ENCODE assay signal across 11 mouse cellular contexts in the genomic region with DNA sequence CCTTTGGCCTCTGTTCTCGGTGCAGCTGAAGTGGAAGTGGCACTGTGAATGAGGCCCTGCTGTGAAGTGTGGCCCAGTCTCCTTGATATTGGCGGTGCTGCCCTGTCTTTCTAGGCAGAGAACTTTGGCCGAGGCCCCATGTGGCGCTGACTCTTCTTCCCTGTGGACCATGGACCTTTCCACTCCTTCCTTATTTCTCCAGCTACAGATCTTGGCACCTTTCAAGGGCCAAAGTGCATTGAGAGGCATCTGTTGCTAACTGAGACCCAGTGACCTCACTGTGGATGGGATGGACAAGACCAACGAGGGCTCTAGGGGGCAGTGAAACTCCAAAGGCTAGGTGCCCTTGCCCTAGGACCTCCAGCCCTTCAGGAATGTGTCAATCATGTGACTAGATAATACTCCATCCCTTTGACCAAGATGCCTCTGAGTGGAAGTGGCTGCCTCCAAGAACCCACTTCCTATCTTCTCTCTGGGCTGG. TPM values are rescaled to one million over a fixed set of nuclear protein-coding genes. Genes with fewer than 3 reads are reported as not detected.
DNase-seq lines count a peak whose midpoint lies in the region; ATAC-seq and TF ChIP-seq lines count a peak whose summit lies in the region.
"Had no signal": no experiment of that assay in that cellular context is flagged by ENCODE, and none has a peak within 500 bp of the region (broad histone marks: within the 10 kb centered on the region; RNA-seq: fewer than 3 reads in every experiment).

No protein-coding gene starts in this region.

- 79% methylated on average over 5 of the region's 5 CpGs for WGBS in midbrain, postnatal 0 days

- no peak overlapping the region for H3K4me2 ChIP-seq in midbrain, postnatal 0 days (ENCODE audit: low read depth, low read length, poor library complexity, severe bottlenecking)
- H3K4me2 ChIP-seq: lung, embryonic 15.5 days had no signal

- H3K9me3 ChIP-seq in midbrain, postnatal 0 days (ENCODE audit: low read length), result no peaks in the 10 kb centered on the region
- H3K9me3 ChIP-seq: lung, embryonic 15.5 days had no signal

- no peaks in the 10 kb centered on the region for H3K27me3 ChIP-seq in midbrain, postnatal 0 days (ENCODE audit: insufficient read depth, low read length)
- H3K27me3 ChIP-seq: lung, embryonic 15.5 days had no signal

- no peak overlapping the region for H3K4me3 ChIP-seq in midbrain, postnatal 0 days (ENCODE audit: low read depth, low read length)
- H3K4me3 ChIP-seq: lung, embryonic 15.5 days had no signal

- DNase-seq in adrenal gland, postnatal 36 days, result peak; percentile 8 to 49
- no peak for DNase-seq in adrenal gland, adult 2 months
- DNase-seq in ZHBTc4 (ENCODE audit: low read depth, low spot score), result peak; percentile 16
- peak; percentile 75 for DNase-seq in kidney, postnatal 10 days
- DNase-seq in lung, postnatal 10 days, result peak; percentile 50
- DNase-seq in MN1 (ENCODE audit: low spot score), result no peak
- no peak for DNase-seq in midbrain, postnatal 0 days (ENCODE audit: low spot score)
- no peak for DNase-seq in urinary bladder, adult 18-20 months (ENCODE audit: low spot score in 2 of 2)
- DNase-seq: heart, adult 18-20 months had no signal

- no peak overlapping the region for H3K9ac ChIP-seq in midbrain, postnatal 0 days (replicated peaks; ENCODE audit: low read length, poor library complexity, severe bottlenecking)
- H3K9ac ChIP-seq: lung, embryonic 15.5 days had no signal

- H3K4me1 ChIP-seq in midbrain, postnatal 0 days (ENCODE audit: insufficient read depth, low read length), result no peaks in the 10 kb centered on the region

- ATAC-seq in midbrain, postnatal 0 days (ENCODE audit: low FRiP score), result no peak

- no peak for TF ChIP-seq CTCF in midbrain, postnatal 0 days (IDR thresholded peaks at IDR 0.05)

- no peak overlapping the region for H3K27ac ChIP-seq in midbrain, postnatal 0 days (ENCODE audit: low read depth, low read length)
- H3K27ac ChIP-seq: lung, embryonic 15.5 days had no signal

- H3K36me3 ChIP-seq in midbrain, postnatal 0 days (ENCODE audit: insufficient read depth, low read length), result no peaks in the 10 kb centered on the region
- H3K36me3 ChIP-seq: lung, embryonic 15.5 days had no signal

RNA-seq across cellular contexts. Expression of gene Ptdss2, which starts 1.1 kb away (rescaled TPM):
- total RNA-seq in adrenal gland, postnatal 36 days (2021), result 10 to 100 TPM; 41.8 to 42.9 TPM
- total RNA-seq in adrenal gland, adult 2 months (2021), result 10 to 100 TPM; 27.7 to 37.9 TPM
- polyA plus RNA-seq in adrenal gland, adult 2 months (2012; rRNA removed), result 38.2 and 41.7 TPM in 2 replicates
- total RNA-seq in midbrain, postnatal 0 days (2014; rRNA removed), result 19.6 and 23.4 TPM in 2 replicates
- polyA plus RNA-seq in midbrain, postnatal 0 days (2015; fragmentation: Nextera tagmentation; extraction: Ambion mirVana), result 90.9 and 91.0 TPM in 2 replicates

RNA-seq across cellular contexts. Expression of gene Ano9, which starts 3.5 kb away (rescaled TPM):
- total RNA-seq in adrenal gland, postnatal 36 days (2021), result under 1 TPM; 0.30 TPM
- under 1 TPM in 1 of 2 experiments, not detected in 1; 0.17 TPM for total RNA-seq in adrenal gland, adult 2 months (2021)
- 0.17 and 0.25 TPM in 2 replicates for polyA plus RNA-seq in adrenal gland, adult 2 months (2012; rRNA removed)
- total RNA-seq in midbrain, postnatal 0 days (2014; rRNA removed), result 0.33 and 1.1 TPM in 2 replicates
- 0.50 and 0.72 TPM in 2 replicates for polyA plus RNA-seq in midbrain, postnatal 0 days (2015; fragmentation: Nextera tagmentation; extraction: Ambion mirVana)
- total RNA-seq: heart, adult 18-20 months; left cerebral cortex, adult 18-20 months had no signal

RNA-seq across cellular contexts. Expression of gene Sigirr, which starts 20.7 kb away (rescaled TPM):
- 1 to 10 TPM; 2.4 to 4.3 TPM for total RNA-seq in adrenal gland, postnatal 36 days (2021)
- 1 to 10 TPM; 2.8 to 5.3 TPM for total RNA-seq in adrenal gland, adult 2 months (2021)
- polyA plus RNA-seq in adrenal gland, adult 2 months (2012; rRNA removed), result 6.7 and 8.7 TPM in 2 replicates
- 1.1 and 3.9 TPM in 2 replicates for total RNA-seq in midbrain, postnatal 0 days (2014; rRNA removed)
- polyA plus RNA-seq in midbrain, postnatal 0 days (2015; fragmentation: Nextera tagmentation; extraction: Ambion mirVana), result 1.8 and 2.0 TPM in 2 replicates

RNA-seq across cellular contexts. Expression of gene Pkp3, which starts 43.1 kb away (rescaled TPM):
- 1 to 10 TPM; 1.4 to 1.5 TPM for total RNA-seq in adrenal gland, postnatal 36 days (2021)
- 1 to 10 TPM in 1 of 2 experiments, under 1 TPM in 1; 0.89 to 1.5 TPM for total RNA-seq in adrenal gland, adult 2 months (2021)
- 0.68 and 1.4 TPM in 2 replicates for polyA plus RNA-seq in adrenal gland, adult 2 months (2012; rRNA removed)
- total RNA-seq in midbrain, postnatal 0 days (2014; rRNA removed), result 0.49 TPM in 1 of 2 replicates, not detected in the other
- not detected in 2 replicates for polyA plus RNA-seq in midbrain, postnatal 0 days (2015; fragmentation: Nextera tagmentation; extraction: Ambion mirVana)

RNA-seq across cellular contexts. Expression of gene Rnh1, which starts 51.6 kb away (rescaled TPM):
- 100 to 1,000 TPM; 265 to 371 TPM for total RNA-seq in adrenal gland, postnatal 36 days (2021)
- total RNA-seq in adrenal gland, adult 2 months (2021), result 100 to 1,000 TPM; 301 to 302 TPM
- polyA plus RNA-seq in adrenal gland, adult 2 months (2012; rRNA removed), result 214 and 394 TPM in 2 replicates
- 39.1 and 47.1 TPM in 2 replicates for total RNA-seq in midbrain, postnatal 0 days (2014; rRNA removed)
- 44.2 and 46.8 TPM in 2 replicates for polyA plus RNA-seq in midbrain, postnatal 0 days (2015; fragmentation: Nextera tagmentation; extraction: Ambion mirVana)

Comparison
In these comparisons a context has a peak if more than half of its experiments do, and no peak if none do; other contexts are left out.
1. DNase-seq: peak in adrenal gland, postnatal 36 days (2 of 2), ZHBTc4 (single experiment), kidney, postnatal 10 days (single experiment) and lung, postnatal 10 days (single experiment); none in adrenal gland, adult 2 months (single experiment), MN1 (single experiment), midbrain, postnatal 0 days (single experiment) and urinary bladder, adult 18-20 months (0 of 2).